Mouse (Mus musculus) G1E (cell line): Measurements from ENCODE around the gene Slc35f6. TPM values are rescaled to one million over a fixed set of nuclear protein-coding genes. Genes with fewer than 3 reads are reported as not detected.

Experiments used
- ATAC-seq: 2 replicates; pipeline ENCODE4 v1.8.0; 2016; ENCODE audit warnings: mild to moderate bottlenecking; ENCODE audit not compliant: insufficient number of reproducible peaks, poor library complexity, low FRiP score, severe bottlenecking; ENCODE audit errors: extremely low read depth
- DNase-seq: peaks from one replicate; pipeline ENCODE4 v3.0.0; 2012; ENCODE audit warnings: low spot score
- H3K27me3 ChIP-seq: 2 replicates; pipeline ENCODE4 v1.6.1; 2012; ENCODE audit warnings: mild to moderate bottlenecking, low read length, inconsistent platforms; ENCODE audit not compliant: insufficient read depth
- H3K36me3 ChIP-seq: replicated peaks from 2 replicates; pipeline ENCODE3; 2012; ENCODE audit warnings: mild to moderate bottlenecking, inconsistent platforms
- H3K4me1 ChIP-seq: 2 replicates; pipeline ENCODE4 v1.6.1; 2012; ENCODE audit warnings: low read depth, low read length, inconsistent platforms, mixed read lengths; ENCODE audit not compliant: insufficient read depth
- H3K4me3 ChIP-seq: 2 replicates; pipeline ENCODE4 v1.5.1; 2012; ENCODE audit warnings: low read depth, mild to moderate bottlenecking, inconsistent platforms, low read length, moderate library complexity, mixed read lengths
- H3K9me3 ChIP-seq: replicated peaks from 2 replicates; pipeline ENCODE4 v1.6.1; 2012; ENCODE audit warnings: inconsistent platforms
- CTCF ChIP-seq: IDR thresholded peaks from 2 replicates; pipeline ENCODE4 v1.5.1; 2012; ENCODE audit warnings: low read depth, low read length, inconsistent platforms, mixed read lengths
- GATA1 ChIP-seq: IDR thresholded peaks from 2 replicates; pipeline ENCODE4 v1.6.1; 2012; ENCODE audit warnings: borderline replicate concordance, low read length, inconsistent platforms, mixed read lengths
- GATA2 ChIP-seq: IDR thresholded peaks from 2 replicates; pipeline ENCODE4 v1.6.1; 2012; ENCODE audit warnings: low read depth, low read length, inconsistent platforms, borderline replicate concordance
- POLR2AphosphoS5 ChIP-seq: IDR thresholded peaks from 2 replicates; pipeline ENCODE4 v1.6.1; 2012; ENCODE audit warnings: low read depth, low read length, inconsistent platforms; ENCODE audit not compliant: insufficient replicate concordance
- TAL1 ChIP-seq: conservative IDR thresholded peaks from 2 replicates; pipeline ENCODE4 v1.6.1; 2012; ENCODE audit warnings: low read depth, low read length, inconsistent platforms, mixed read lengths
- polyA plus RNA-seq: library from polyadenylated mRNA; stranded (reverse); fragments of >175 nt; gene quantifications from 2 replicates; pipeline ENCODE4 v1.2.3, GENCODE M21; 2012
- total RNA-seq, 2 experiments: library from RNA; stranded (forward) in 1 of 2; stranded (reverse) in 1 of 2; fragments of 200-1000 nt in 1 of 2; fragments of >200 nt in 1 of 2; fragmentation: Nextera tagmentation in 1 of 2; gene quantifications; 2 replicates each; pipeline ENCODE4 v1.2.3; 2014 to 2017

Gene Slc35f6
- total and polyA plus RNA-seq, 3 experiments: 10.6 to 15.3 (median 11.9) TPM

DNA sequence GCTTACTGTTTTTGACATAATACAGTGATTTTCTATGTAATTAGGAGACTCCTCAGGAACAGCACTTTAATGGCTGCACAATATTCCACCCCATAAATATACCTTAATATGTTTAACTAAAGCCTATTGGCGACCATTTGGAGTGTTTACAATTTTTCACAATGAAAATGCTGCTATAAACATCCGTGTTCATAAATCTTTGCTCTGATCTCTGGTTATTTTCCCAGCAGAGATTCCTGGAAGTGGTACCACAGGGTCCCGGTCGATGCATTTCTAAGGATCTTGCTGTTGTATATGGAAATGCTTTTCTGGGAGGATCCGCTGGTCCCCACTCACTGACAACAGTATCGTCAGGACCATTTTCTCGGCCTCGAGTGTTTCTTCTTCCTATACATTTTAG, 34.5 kb upstream of the Slc35f6 start:
- TF ChIP-seq GATA2: no peak
- TF ChIP-seq CTCF: no peak
- no peak for TF ChIP-seq GATA1
- TF ChIP-seq POLR2AphosphoS5: no peak
- TF ChIP-seq TAL1: no peak
- Histone ChIP-seq H3K9me3 (no peaks in the 10 kb centered on the region), H3K4me3 (no peak overlapping the region), H3K27me3 (peaks cover 19% of the 10 kb centered on the region), H3K36me3 (no peaks in the 10 kb centered on the region), H3K4me1 (no peaks in the 10 kb centered on the region)
- DNase-seq: no peak
- ATAC-seq: no peak

DNA sequence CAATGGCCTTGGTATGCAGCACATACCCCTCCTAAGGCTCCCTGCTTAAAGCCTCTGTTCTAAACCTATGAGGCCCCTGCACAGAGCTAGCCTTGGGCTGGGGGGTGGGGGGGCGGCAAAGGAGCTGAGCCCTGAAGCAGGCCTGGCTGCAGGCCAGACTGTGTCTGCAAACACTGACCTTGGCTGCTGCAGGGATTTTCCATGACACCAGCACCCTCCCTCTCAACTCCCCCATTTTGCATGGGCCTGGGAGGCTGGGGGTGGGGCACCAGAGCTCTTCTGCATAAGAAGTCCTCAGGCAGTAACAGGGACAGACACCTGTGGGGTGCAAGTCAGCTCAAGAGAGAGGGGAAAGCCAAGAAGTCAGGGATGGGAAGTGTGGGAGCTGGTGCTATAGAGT, 33.5 kb upstream of the Slc35f6 start:
- ATAC-seq: no peak
- H3K4me1 ChIP-seq: no peaks in the 10 kb centered on the region
- no peaks in the 10 kb centered on the region for H3K36me3 ChIP-seq
- DNase-seq: no peak
- H3K9me3 ChIP-seq: no peaks in the 10 kb centered on the region
- H3K4me3 ChIP-seq: no peak overlapping the region
- peaks cover 19% of the 10 kb centered on the region for H3K27me3 ChIP-seq
- TF ChIP-seq GATA2: no peak
- TF ChIP-seq CTCF: no peak
- TF ChIP-seq POLR2AphosphoS5: no peak
- TF ChIP-seq TAL1: no peak

DNA sequence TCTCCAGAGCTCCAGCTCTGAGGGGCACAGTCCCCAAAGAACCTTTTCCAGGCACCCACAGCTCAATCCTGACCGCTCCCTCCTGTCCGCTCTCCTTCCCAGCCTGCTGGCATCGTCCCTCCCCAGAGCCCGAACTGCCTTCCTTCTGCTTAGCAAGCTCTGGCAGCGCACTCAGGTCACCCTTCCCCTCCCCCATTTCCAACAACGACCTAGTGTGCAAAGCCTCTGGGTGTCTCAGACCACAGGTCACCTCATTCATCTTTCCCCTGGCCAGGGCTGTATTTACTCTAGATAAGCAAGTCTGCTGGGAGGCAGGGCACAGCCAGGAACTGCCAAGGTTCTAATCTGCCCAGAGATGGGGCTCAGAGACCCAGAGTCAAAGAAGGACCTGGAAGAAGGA, 32.3 kb upstream of the Slc35f6 start:
- no peak for ATAC-seq
- peaks cover 19% of the 10 kb centered on the region for H3K27me3 ChIP-seq
- no peaks in the 10 kb centered on the region for H3K36me3 ChIP-seq

DNA sequence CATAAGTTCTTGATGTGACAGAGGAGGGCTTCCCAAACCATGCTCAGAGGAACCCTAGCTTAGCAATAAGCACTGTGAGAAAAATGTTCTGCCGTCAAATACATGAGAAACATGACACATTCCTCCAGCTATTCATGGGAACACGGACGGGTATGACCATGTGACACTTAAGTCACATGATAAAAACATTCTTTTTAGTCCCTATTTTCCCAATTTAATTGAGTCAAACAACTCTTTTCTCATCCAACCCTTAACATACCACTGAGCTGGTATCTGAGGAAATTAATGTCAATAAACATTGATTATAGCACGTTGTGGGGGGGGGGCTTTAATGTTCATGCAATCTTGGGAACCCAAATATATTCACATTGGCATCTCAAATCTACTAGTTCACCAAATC, 31.9 kb upstream of the Slc35f6 start:
- Histone ChIP-seq H3K27me3 (peaks cover 19% of the 10 kb centered on the region), H3K4me3 (no peak overlapping the region), H3K36me3 (no peaks in the 10 kb centered on the region), H3K4me1 (no peaks in the 10 kb centered on the region), H3K9me3 (no peaks in the 10 kb centered on the region)
- ATAC-seq (no peak), DNase-seq (no peak)
- no peak for TF ChIP-seq CTCF
- TF ChIP-seq TAL1: no peak
- no peak for TF ChIP-seq GATA1
- TF ChIP-seq GATA2: no peak
- TF ChIP-seq POLR2AphosphoS5: no peak

More for the DNA sequence above, 32.3 kb upstream of the Slc35f6 start:
- DNase-seq: no peak
- H3K9me3 ChIP-seq: no peaks in the 10 kb centered on the region
- H3K4me3 ChIP-seq: no peak overlapping the region
- TF ChIP-seq GATA1: no peak
- TF ChIP-seq CTCF: no peak
- TF ChIP-seq TAL1: no peak
- no peak for TF ChIP-seq POLR2AphosphoS5
- TF ChIP-seq GATA2: no peak
- no peaks in the 10 kb centered on the region for H3K4me1 ChIP-seq

DNA sequence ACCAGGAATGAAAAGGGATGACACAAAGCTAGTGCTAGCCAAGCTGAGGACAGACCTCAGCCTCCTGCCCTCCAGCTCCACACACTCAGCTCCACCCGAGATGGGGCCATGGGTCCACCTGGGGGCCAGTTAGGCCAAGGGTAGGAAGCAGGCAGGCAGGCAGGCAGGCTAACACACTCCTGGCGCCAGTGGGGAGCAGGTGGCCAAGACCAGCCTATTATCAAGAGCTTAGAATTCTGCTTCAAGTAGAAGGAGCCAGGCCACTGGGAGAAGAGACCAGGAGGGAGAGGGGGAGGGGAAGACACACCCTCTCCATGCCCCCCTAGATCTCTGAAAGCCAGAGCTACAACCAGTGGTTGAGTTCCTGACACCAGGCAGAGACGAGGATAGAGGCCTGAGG, 31.1 kb upstream of the Slc35f6 start:
- Histone ChIP-seq H3K4me3 (no peak overlapping the region), H3K27me3 (peaks cover 19% of the 10 kb centered on the region), H3K36me3 (no peaks in the 10 kb centered on the region), H3K9me3 (no peaks in the 10 kb centered on the region), H3K4me1 (no peaks in the 10 kb centered on the region)
- TF ChIP-seq GATA1 (no peak), GATA2 (no peak), POLR2AphosphoS5 (no peak)
- DNase-seq: no peak
- ATAC-seq: no peak

DNA sequence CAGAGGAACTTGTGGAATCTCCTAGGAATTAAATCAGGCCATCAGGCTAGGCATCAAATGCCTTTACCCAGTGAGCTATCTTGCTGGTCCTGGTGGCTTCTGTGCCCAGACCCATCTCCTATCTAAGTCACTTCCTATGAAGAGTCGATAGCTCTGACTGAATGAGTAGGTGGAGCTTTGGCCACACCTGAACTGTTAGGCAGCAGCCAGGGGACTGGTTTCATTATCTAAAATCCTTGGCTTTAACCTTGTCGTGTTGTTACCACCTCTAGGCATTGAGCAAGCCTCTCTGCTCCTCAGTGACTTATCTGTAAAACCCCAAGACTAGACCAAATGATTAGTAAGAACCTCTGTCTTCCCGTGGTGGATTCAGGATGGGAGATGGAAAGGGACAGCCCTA, 30.4 kb upstream of the Slc35f6 start:
- TF ChIP-seq GATA1 (no peak), CTCF (no peak), TAL1 (no peak), GATA2 (no peak), POLR2AphosphoS5 (no peak)
- Histone ChIP-seq H3K36me3 (no peaks in the 10 kb centered on the region), H3K4me3 (no peak overlapping the region), H3K9me3 (no peaks in the 10 kb centered on the region; the same call in 1 of the 2 replicates), H3K4me1 (no peaks in the 10 kb centered on the region; the same call in 1 of the 2 replicates), H3K27me3 (peaks cover 23% of the 10 kb centered on the region)
- DNase-seq (no peak), ATAC-seq (no peak)

DNA sequence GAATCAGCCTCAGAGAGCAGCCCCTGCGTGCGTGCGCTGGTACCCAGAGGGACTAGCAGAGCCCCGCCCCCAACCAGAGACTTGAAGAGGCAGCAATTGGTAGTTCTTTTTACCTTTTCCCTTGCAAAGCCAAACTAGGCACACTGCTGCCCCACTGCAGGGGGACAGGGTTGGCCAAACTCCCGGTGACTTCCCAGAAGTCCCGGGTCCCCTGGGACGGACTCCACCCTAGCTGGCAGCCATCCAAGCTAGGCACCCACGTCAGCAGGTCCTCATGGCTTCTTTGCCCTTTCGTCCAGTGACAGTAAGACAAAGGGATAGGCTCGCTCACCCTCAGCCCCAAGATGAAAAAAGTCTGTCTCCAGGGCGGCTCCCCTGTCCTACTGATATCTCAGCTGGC, 29.9 kb upstream of the Slc35f6 start:
- peaks cover 28% of the 10 kb centered on the region for H3K27me3 ChIP-seq
- no peaks in the 10 kb centered on the region; the same call in 1 of the 2 replicates for H3K9me3 ChIP-seq
- no peak overlapping the region for H3K4me3 ChIP-seq
- H3K4me1 ChIP-seq: no peaks in the 10 kb centered on the region; the same call in 1 of the 2 replicates
- no peaks in the 10 kb centered on the region for H3K36me3 ChIP-seq
- ATAC-seq (no peak), DNase-seq (no peak)
- TF ChIP-seq TAL1 (no peak), CTCF (no peak), POLR2AphosphoS5 (no peak), GATA1 (no peak), GATA2 (no peak)
